Mouse (Mus musculus) embryonic fibroblast, embryonic 13.5 days (primary cell): Measurements from ENCODE around the gene Hist2h4.

Experiments
- CTCF ChIP-seq: IDR thresholded peaks from 2 replicates; pipeline ENCODE4 v1.5.1; 2011; ENCODE audit warnings: mild to moderate bottlenecking, control low read depth, low read length, moderate library complexity, borderline replicate concordance; ENCODE audit not compliant: insufficient read depth
- POLR2A ChIP-seq: IDR thresholded peaks from 2 replicates; pipeline ENCODE4 v1.6.1; 2011; ENCODE audit warnings: low read depth, mild to moderate bottlenecking, control low read depth, low read length, moderate library complexity

DNA sequence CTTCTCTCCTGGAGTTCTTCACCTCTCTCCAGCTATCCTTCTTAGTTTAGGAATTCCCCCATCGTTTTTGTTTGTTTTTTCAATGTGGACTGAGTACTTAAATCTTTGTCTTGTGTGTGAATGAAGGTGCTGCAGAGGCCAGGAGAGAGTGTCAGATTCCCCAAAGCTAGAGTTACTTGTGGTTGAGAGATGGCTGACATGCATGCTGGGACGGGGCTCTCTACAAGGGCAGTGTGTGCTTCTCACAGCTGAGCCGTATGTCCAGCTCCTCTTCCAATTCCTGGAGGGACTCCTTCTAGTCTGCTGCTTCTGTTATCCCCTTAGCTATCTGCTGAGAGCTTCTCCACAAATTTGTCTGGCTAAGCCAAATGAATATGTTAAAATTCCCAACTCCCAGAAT, 27.3 kb downstream of the Hist2h4 start:
- TF ChIP-seq CTCF (no peak), POLR2A (no peak)
